Mouse (Mus musculus): ENCODE measurements at regions not wholly inside any gene's neighbourhood (a gene's known extent, or its start where the extent isn't known, plus 50 kb on each side); places are given as distances from the start of the nearest gene placed in this dataset.

GRCm38 (mm10) chr9:112834441-112835245 is 598.9 kb upstream of the Arpp21 start:
- ATAC-seq (replicated peaks; ENCODE audit: low FRiP score, poor library complexity, severe bottlenecking): no peak

GRCm38 (mm10) chr9:112831102-112831501 is 595.4 kb upstream of the Arpp21 start:
- ATAC-seq (replicated peaks; ENCODE audit: low FRiP score, poor library complexity, severe bottlenecking): no peak

GRCm38 (mm10) chr9:112828602-112829001 is 592.9 kb upstream of the Arpp21 start:
- no peak for ATAC-seq (replicated peaks; ENCODE audit: low FRiP score, poor library complexity, severe bottlenecking)

- no peak for ATAC-seq (replicated peaks; ENCODE audit: low FRiP score, poor library complexity, severe bottlenecking)
Measured at GRCm38 (mm10) chr9:112826592-112826991, 590.9 kb upstream of the Arpp21 start.

GRCm38 (mm10) chr9:112821940-112822339 is 586.2 kb upstream of the Arpp21 start:
- no peak for ATAC-seq (replicated peaks; ENCODE audit: low FRiP score, poor library complexity, severe bottlenecking)

- no peak for ATAC-seq (replicated peaks; ENCODE audit: low FRiP score, poor library complexity, severe bottlenecking)
Measured at GRCm38 (mm10) chr9:112811946-112812345, 576.2 kb upstream of the Arpp21 start.

- no peak for ATAC-seq (replicated peaks; ENCODE audit: low FRiP score, poor library complexity, severe bottlenecking)
Measured at GRCm38 (mm10) chr9:112799583-112800220, 564.0 kb upstream of the Arpp21 start.

GRCm38 (mm10) chr9:112793537-112793936 is 557.8 kb upstream of the Arpp21 start:
- ATAC-seq (replicated peaks; ENCODE audit: low FRiP score, poor library complexity, severe bottlenecking): no peak

GRCm38 (mm10) chr9:112771981-112772380 is 536.2 kb upstream of the Arpp21 start:
- no peak for ATAC-seq (replicated peaks; ENCODE audit: low FRiP score, poor library complexity, severe bottlenecking)

GRCm38 (mm10) chr9:112744616-112745015 is 508.9 kb upstream of the Arpp21 start:
- ATAC-seq (replicated peaks; ENCODE audit: low FRiP score, poor library complexity, severe bottlenecking): no peak

GRCm38 (mm10) chr9:112743871-112744590 is 508.3 kb upstream of the Arpp21 start:
- no peak for ATAC-seq (replicated peaks; ENCODE audit: low FRiP score, poor library complexity, severe bottlenecking)

- ATAC-seq (replicated peaks; ENCODE audit: low FRiP score, poor library complexity, severe bottlenecking): no peak
Measured at GRCm38 (mm10) chr9:112735761-112736160, 500.0 kb upstream of the Arpp21 start.

GRCm38 (mm10) chr9:112725523-112725922 is 489.8 kb upstream of the Arpp21 start:
- ATAC-seq (replicated peaks; ENCODE audit: low FRiP score, poor library complexity, severe bottlenecking): no peak

- ATAC-seq (replicated peaks; ENCODE audit: low FRiP score, poor library complexity, severe bottlenecking): no peak
Measured at GRCm38 (mm10) chr9:112725103-112725502, 489.4 kb upstream of the Arpp21 start.

GRCm38 (mm10) chr9:112723346-112723745 is 487.6 kb upstream of the Arpp21 start:
- no peak for ATAC-seq (replicated peaks; ENCODE audit: low FRiP score, poor library complexity, severe bottlenecking)

- ATAC-seq (replicated peaks; ENCODE audit: low FRiP score, poor library complexity, severe bottlenecking): no peak
Measured at GRCm38 (mm10) chr9:112722501-112722900, 486.8 kb upstream of the Arpp21 start.

GRCm38 (mm10) chr9:112715197-112715762 is 479.5 kb upstream of the Arpp21 start:
- no peak for ATAC-seq (replicated peaks; ENCODE audit: low FRiP score, poor library complexity, severe bottlenecking)

GRCm38 (mm10) chr9:112678866-112679265 is 443.1 kb upstream of the Arpp21 start:
- ATAC-seq (replicated peaks; ENCODE audit: low FRiP score, poor library complexity, severe bottlenecking): no peak

- no peak for ATAC-seq (replicated peaks; ENCODE audit: low FRiP score, poor library complexity, severe bottlenecking)
Measured at GRCm38 (mm10) chr9:112675232-112675631, 439.5 kb upstream of the Arpp21 start.
